Mouse (Mus musculus): ENCODE measurements around the gene Vmn1r183. TPM values are rescaled to one million over a fixed set of nuclear protein-coding genes. Genes with fewer than 3 reads are reported as not detected.

Vmn1r183 gene
- polyA plus RNA-seq, 1 experiment from 2014 or later, result not detected

DNA sequence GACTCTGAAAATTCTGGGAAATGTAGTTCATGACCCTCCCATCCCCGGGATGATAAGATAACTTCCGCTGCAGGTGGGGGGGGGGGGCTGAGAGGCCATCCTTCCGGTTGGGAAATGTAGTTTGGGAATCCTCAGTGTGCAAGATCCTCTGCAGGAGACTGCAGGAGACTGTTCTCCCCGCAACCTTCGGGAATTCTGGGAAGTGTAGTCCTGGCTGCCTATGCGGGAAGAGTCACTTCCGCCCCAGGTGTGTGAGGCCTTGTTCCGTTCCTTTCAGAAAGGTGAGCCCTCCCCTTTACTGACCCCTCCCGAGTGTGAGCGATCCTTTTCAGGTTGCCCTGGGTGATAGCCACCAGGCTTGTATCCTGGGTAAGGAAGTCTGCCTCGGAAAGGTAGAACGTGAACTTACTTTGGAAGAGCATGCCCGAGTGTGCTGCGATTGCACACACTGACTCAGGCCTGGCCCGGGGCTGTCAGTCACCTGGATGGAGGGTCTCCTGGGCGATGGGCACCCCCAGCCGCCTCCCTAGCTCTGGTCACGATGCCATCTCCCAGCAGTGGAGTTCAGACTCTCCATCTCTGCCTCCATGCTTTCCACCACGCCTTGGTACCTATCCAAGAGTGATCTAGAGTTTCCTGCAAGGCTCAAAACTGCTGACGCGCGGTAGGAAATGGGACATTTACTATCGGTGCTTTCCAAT, 59.3 kb downstream of the Vmn1r183 start, which contains the start of gene Zfp112:
Gene Zfp112, plus strand, starts transcription at position 159 of the 701 bp plus-strand sequence.
- peak within 1 kb of the TSS; percentile 86 for H3K27ac ChIP-seq (replicated peaks)
- WGBS, result under 1% methylated on average over 23 of the region's 23 CpGs
- H3K4me1 ChIP-seq (replicated peaks; ENCODE audit: control insufficient read depth, insufficient read depth), result no peaks in the 10 kb centered on the region; the same call in 1 of the 2 replicates
- TF ChIP-seq CTCF (IDR thresholded peaks at IDR 0.05; ENCODE audit: low read depth) (no peak), EP300 (optimal IDR thresholded peaks at IDR 0.05) (no peak)
- H3K4me3 ChIP-seq (ENCODE audit: low read depth, low read length), result peak within 1 kb of the TSS; percentile 74
- peak; percentile 97 for ATAC-seq (ENCODE audit: low FRiP score, low TSS enrichment)
- peak; percentile 88 for DNase-seq (ENCODE audit: low spot score)
- peak within 1 kb of the TSS; percentile 76 for H3K9ac ChIP-seq (ENCODE audit: low read length)
- peaks cover 11% of the 10 kb centered on the region for H3K9me3 ChIP-seq (ENCODE audit: control insufficient read depth, low read length)
- peak within 1 kb of the TSS; percentile 86 for H3K4me2 ChIP-seq (replicated peaks; ENCODE audit: low read depth)
- no peaks in the 10 kb centered on the region for H3K27me3 ChIP-seq (ENCODE audit: control insufficient read depth, insufficient read depth, low read length)
- H3K36me3 ChIP-seq (ENCODE audit: control insufficient read depth, insufficient read depth, low read length), result 0 out of 2 replicates have a peak, but pooled peaks cover 2% of the 10 kb centered on the region

DNA sequence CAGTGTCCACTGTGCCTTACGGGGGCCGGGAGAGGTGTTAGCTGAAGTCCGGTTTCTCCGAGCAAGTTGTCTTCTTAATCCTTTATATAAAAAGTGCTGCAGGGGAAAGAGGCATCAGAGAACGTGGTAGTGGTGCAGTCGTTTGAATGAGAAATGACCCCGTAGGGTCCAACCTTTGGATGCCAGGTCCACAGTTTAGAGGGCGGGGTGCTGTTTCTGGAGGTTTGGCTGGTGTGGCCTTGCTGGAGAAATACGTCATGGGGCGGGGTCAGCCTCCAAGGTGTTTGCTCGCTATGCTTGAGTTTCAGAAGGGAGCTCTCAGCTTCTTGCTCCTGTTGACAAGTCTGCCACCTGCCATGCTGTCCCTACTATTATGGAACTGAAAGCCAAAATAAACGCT, 59.9 kb downstream of the Vmn1r183 start:
- TF ChIP-seq EP300 (optimal IDR thresholded peaks at IDR 0.05), result no peak
- TF ChIP-seq CTCF (IDR thresholded peaks at IDR 0.05; ENCODE audit: low read depth), result no peak
- Histone ChIP-seq H3K36me3 (ENCODE audit: control insufficient read depth, insufficient read depth, low read length) (no peaks in the 10 kb centered on the region), H3K27me3 (ENCODE audit: control insufficient read depth, insufficient read depth, low read length) (no peaks in the 10 kb centered on the region), H3K4me3 (ENCODE audit: low read depth, low read length) (peak overlapping the region; percentile 74), H3K9ac (ENCODE audit: low read length) (peak overlapping the region; percentile 76), H3K4me1 (replicated peaks; ENCODE audit: control insufficient read depth, insufficient read depth) (no peaks in the 10 kb centered on the region; the same call in 1 of the 2 replicates), H3K27ac (replicated peaks) (peak overlapping the region; percentile 86), H3K9me3 (ENCODE audit: control insufficient read depth, low read length) (peaks cover 6% of the 10 kb centered on the region), H3K4me2 (replicated peaks; ENCODE audit: low read depth) (peak overlapping the region; percentile 86)
- DNase-seq (ENCODE audit: low spot score), result peak; percentile 90
- 8% methylated on average over 12 of the region's 12 CpGs for WGBS
- peak; percentile 75 for ATAC-seq (ENCODE audit: low FRiP score, low TSS enrichment)

Other genes with a start within 250 kb of the Vmn1r183 start
- not detected in 2 replicates for gene Vmn1r175, start 242.6 kb upstream of the Vmn1r183 start, polyA plus RNA-seq (2015; fragmentation: Nextera tagmentation; extraction: Ambion mirVana)
- gene Vmn1r176, start 215.9 kb upstream of the Vmn1r183 start, polyA plus RNA-seq (2015; fragmentation: Nextera tagmentation; extraction: Ambion mirVana), result not detected in 2 replicates
- not detected in 2 replicates for gene Vmn1r177, start 186.8 kb upstream of the Vmn1r183 start, polyA plus RNA-seq (2015; fragmentation: Nextera tagmentation; extraction: Ambion mirVana)
- gene Vmn1r178, start 161.2 kb upstream of the Vmn1r183 start, polyA plus RNA-seq (2015; fragmentation: Nextera tagmentation; extraction: Ambion mirVana), result not detected in 2 replicates
- gene Vmn1r179, start 126.3 kb upstream of the Vmn1r183 start, polyA plus RNA-seq (2015; fragmentation: Nextera tagmentation; extraction: Ambion mirVana), result 0.02 TPM in 1 of 2 replicates, not detected in the other
- not detected in 2 replicates for gene Vmn1r180, start 102.6 kb upstream of the Vmn1r183 start, polyA plus RNA-seq (2015; fragmentation: Nextera tagmentation; extraction: Ambion mirVana)
- gene Vmn1r181, start 78.6 kb upstream of the Vmn1r183 start, polyA plus RNA-seq (2015; fragmentation: Nextera tagmentation; extraction: Ambion mirVana), result 0.04 TPM in 1 of 2 replicates, not detected in the other
- gene V1rd19, start 51.6 kb upstream of the Vmn1r183 start, polyA plus RNA-seq (2015; fragmentation: Nextera tagmentation; extraction: Ambion mirVana), result not detected in 2 replicates
- 6.7 and 7.1 TPM in 2 replicates for gene Zfp180, start 28.7 kb downstream of the Vmn1r183 start, polyA plus RNA-seq (2015; fragmentation: Nextera tagmentation; extraction: Ambion mirVana)
- gene Zfp112, start 59.1 kb downstream of the Vmn1r183 start, polyA plus RNA-seq (2015; fragmentation: Nextera tagmentation; extraction: Ambion mirVana), result 2.2 and 3.4 TPM in 2 replicates
- 8.3 TPM in 2 replicates for gene Zfp235, start 80.9 kb downstream of the Vmn1r183 start, polyA plus RNA-seq (2015; fragmentation: Nextera tagmentation; extraction: Ambion mirVana)
- gene Zfp114, start 121.8 kb downstream of the Vmn1r183 start, polyA plus RNA-seq (2015; fragmentation: Nextera tagmentation; extraction: Ambion mirVana), result 1.2 and 1.4 TPM in 2 replicates
- gene Zfp111, start 158.2 kb downstream of the Vmn1r183 start, polyA plus RNA-seq (2015; fragmentation: Nextera tagmentation; extraction: Ambion mirVana), result 3.4 and 4.0 TPM in 2 replicates
- 1.4 and 1.6 TPM in 2 replicates for gene Zfp109, start 184.3 kb downstream of the Vmn1r183 start, polyA plus RNA-seq (2015; fragmentation: Nextera tagmentation; extraction: Ambion mirVana)
- gene Zfp108, start 201.5 kb downstream of the Vmn1r183 start, polyA plus RNA-seq (2015; fragmentation: Nextera tagmentation; extraction: Ambion mirVana), result 1.8 and 1.9 TPM in 2 replicates
- gene Zfp93, start 217.2 kb downstream of the Vmn1r183 start, polyA plus RNA-seq (2015; fragmentation: Nextera tagmentation; extraction: Ambion mirVana), result 4.3 TPM in 2 replicates
- gene Zfp61, start 248.0 kb downstream of the Vmn1r183 start, polyA plus RNA-seq (2015; fragmentation: Nextera tagmentation; extraction: Ambion mirVana), result 12.9 and 13.8 TPM in 2 replicates

Data from stomach, postnatal 0 days (tissue).